Mouse (Mus musculus) CH12F3 (cell line): Measurements from ENCODE around the gene Mageb2.
"Not testable (repeated sequence)": the region's sequence is repeated elsewhere in the genome, so short reads cannot be mapped to it uniquely, and the experiment has no call there.

Experiments used
- in situ Hi-C: fragments of 300-500 bp; cut with MboI; formaldehyde crosslinking; loops from 2 replicates; pipeline ENCODE4 v1.14.3; 2020; ENCODE audit warnings: low sequenced_read_pairs

Gene Mageb2

GRCm38 (mm10) chrX:91331390-91331789 is at the start of gene Mageb2:
TSS of gene Mageb2 (plus strand) at chrX:91331690.
- in situ Hi-C loops: not testable (repeated sequence)

GRCm38 (mm10) chrX:91313256-91313655 is 18.2 kb upstream of the Mageb2 start:
- in situ Hi-C loops: not testable (repeated sequence)
